ENCODE assay signal across 16 mouse cellular contexts in the genomic region with DNA sequence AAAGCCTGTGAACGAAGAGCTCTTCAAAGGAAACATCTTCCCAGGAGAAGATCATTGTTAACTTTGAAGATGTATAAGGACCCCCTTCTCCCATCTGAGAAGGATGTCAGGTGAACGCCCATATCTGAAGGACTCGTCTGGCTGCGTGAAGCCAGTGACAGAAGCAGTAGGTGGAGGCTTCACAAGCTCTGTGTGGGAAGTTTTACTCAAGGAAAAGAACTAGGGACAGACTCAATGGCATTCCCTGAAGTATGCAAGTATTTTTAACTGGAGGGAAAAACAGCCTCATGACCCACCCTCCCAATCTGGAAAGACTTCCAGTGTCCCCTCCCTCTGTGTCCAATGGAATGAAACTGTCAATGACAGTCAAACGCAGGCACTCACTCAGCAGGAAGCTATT.
DNase-seq lines count a peak whose midpoint lies in the region; ATAC-seq and TF ChIP-seq lines count a peak whose summit lies in the region.
"Had no signal": no experiment of that assay in that cellular context is flagged by ENCODE, and none has a peak within 500 bp of the region (broad histone marks: within the 10 kb centered on the region; RNA-seq: fewer than 3 reads in every experiment).

No protein-coding gene starts in this region.

- H3K27me3 ChIP-seq in forebrain, embryonic 13.5 days, result no peaks in the 10 kb centered on the region
- H3K27me3 ChIP-seq in forebrain, embryonic 11.5 days (ENCODE audit: control insufficient read depth, insufficient read depth, low read length), result no peaks in the 10 kb centered on the region
- no peaks in the 10 kb centered on the region for H3K27me3 ChIP-seq in midbrain, embryonic 13.5 days
- H3K27me3 ChIP-seq in midbrain, embryonic 10.5 days (ENCODE audit: low read depth, poor library complexity, severe bottlenecking), result no peaks in the 10 kb centered on the region
- no peaks in the 10 kb centered on the region for H3K27me3 ChIP-seq in forebrain, postnatal 0 days (ENCODE audit: insufficient read depth, low read length)
- H3K27me3 ChIP-seq: embryonic facial prominence, embryonic 12.5 days; heart, embryonic 15.5 days had no signal

- H3K9ac ChIP-seq in forebrain, embryonic 13.5 days, result no peak overlapping the region
- H3K9ac ChIP-seq in forebrain, embryonic 11.5 days (ENCODE audit: low read length), result no peak overlapping the region
- no peak overlapping the region for H3K9ac ChIP-seq in midbrain, embryonic 13.5 days (replicated peaks)
- no peak overlapping the region for H3K9ac ChIP-seq in forebrain, postnatal 0 days
- H3K9ac ChIP-seq: embryonic facial prominence, embryonic 12.5 days; heart, embryonic 15.5 days; hindbrain, embryonic 14.5 days had no signal

- no peaks in the 10 kb centered on the region for H3K36me3 ChIP-seq in forebrain, embryonic 13.5 days (ENCODE audit: poor library complexity, severe bottlenecking)
- no peaks in the 10 kb centered on the region for H3K36me3 ChIP-seq in forebrain, embryonic 11.5 days (ENCODE audit: control insufficient read depth, insufficient read depth, low read length)
- no peaks in the 10 kb centered on the region for H3K36me3 ChIP-seq in midbrain, embryonic 13.5 days
- H3K36me3 ChIP-seq in midbrain, embryonic 10.5 days, result 0 out of 2 replicates have a peak, but pooled peaks cover 2% of the 10 kb centered on the region
- no peaks in the 10 kb centered on the region for H3K36me3 ChIP-seq in forebrain, postnatal 0 days (ENCODE audit: insufficient read depth)
- H3K36me3 ChIP-seq: embryonic facial prominence, embryonic 12.5 days; heart, embryonic 15.5 days had no signal

- WGBS in forebrain, embryonic 13.5 days, result 62% methylated on average over 5 of the region's 5 CpGs
- 81% methylated on average over 5 of the region's 5 CpGs for WGBS in forebrain, embryonic 11.5 days
- WGBS in midbrain, embryonic 13.5 days, result 60% methylated on average over 5 of the region's 5 CpGs
- WGBS in midbrain, embryonic 10.5 days, result 86% methylated on average over 5 of the region's 5 CpGs
- WGBS in forebrain, postnatal 0 days, result 48% methylated on average over 5 of the region's 5 CpGs

- peaks cover 60% of the 10 kb centered on the region for H3K4me1 ChIP-seq in forebrain, embryonic 13.5 days
- peaks cover 19% of the 10 kb centered on the region for H3K4me1 ChIP-seq in forebrain, embryonic 11.5 days (replicated peaks; ENCODE audit: control insufficient read depth, insufficient read depth, low read length)
- peaks cover 50% of the 10 kb centered on the region for H3K4me1 ChIP-seq in midbrain, embryonic 13.5 days (replicated peaks)
- peaks cover 41% of the 10 kb centered on the region for H3K4me1 ChIP-seq in midbrain, embryonic 10.5 days
- H3K4me1 ChIP-seq in forebrain, postnatal 0 days (ENCODE audit: insufficient read depth), result peaks cover 12% of the 10 kb centered on the region

- 0 out of 2 replicates have a peak overlapping the region, but pooled peaks have one; percentile 27 for H3K27ac ChIP-seq in forebrain, embryonic 13.5 days
- H3K27ac ChIP-seq in forebrain, embryonic 11.5 days (ENCODE audit: low read depth, low read length), result no peak overlapping the region
- H3K27ac ChIP-seq in midbrain, embryonic 13.5 days, result peak overlapping the region; percentile 51; the same call in 1 of the 2 replicates
- H3K27ac ChIP-seq in midbrain, embryonic 10.5 days (replicated peaks), result no peak overlapping the region
- no peak overlapping the region for H3K27ac ChIP-seq in forebrain, postnatal 0 days (ENCODE audit: low read depth, low read length)
- H3K27ac ChIP-seq: heart, adult 2 months; heart, embryonic 15.5 days; hindbrain, embryonic 14.5 days had no signal

- no peak overlapping the region for H3K4me2 ChIP-seq in forebrain, embryonic 13.5 days
- no peak overlapping the region for H3K4me2 ChIP-seq in forebrain, embryonic 11.5 days (ENCODE audit: low read depth, low read length, severe bottlenecking)
- no peak overlapping the region for H3K4me2 ChIP-seq in midbrain, embryonic 13.5 days (replicated peaks)
- no peak overlapping the region for H3K4me2 ChIP-seq in forebrain, postnatal 0 days (ENCODE audit: low read depth)
- H3K4me2 ChIP-seq: embryonic facial prominence, embryonic 12.5 days; heart, embryonic 11.5 days; heart, embryonic 15.5 days; hindbrain, embryonic 14.5 days had no signal

- H3K4me3 ChIP-seq in forebrain, embryonic 13.5 days, result no peak overlapping the region
- H3K4me3 ChIP-seq in forebrain, embryonic 11.5 days (ENCODE audit: low read depth, low read length), result no peak overlapping the region
- no peak overlapping the region for H3K4me3 ChIP-seq in midbrain, embryonic 13.5 days (replicated peaks)
- H3K4me3 ChIP-seq in midbrain, embryonic 10.5 days, result no peak overlapping the region
- no peak overlapping the region for H3K4me3 ChIP-seq in forebrain, postnatal 0 days (ENCODE audit: low read depth, low read length)
- H3K4me3 ChIP-seq: embryonic facial prominence, embryonic 12.5 days; heart, adult 2 months; heart, embryonic 15.5 days had no signal

- no peak for TF ChIP-seq CTCF in brain, embryonic 14.5 days (IDR thresholded peaks at IDR 0.05; ENCODE audit: borderline replicate concordance, extremely low read depth, insufficient read depth, insufficient read length)
- TF ChIP-seq CTCF in forebrain, postnatal 0 days (IDR thresholded peaks at IDR 0.05; ENCODE audit: low read depth), result no peak

- no peaks in the 10 kb centered on the region for H3K9me3 ChIP-seq in forebrain, embryonic 13.5 days (replicated peaks)
- no peaks in the 10 kb centered on the region for H3K9me3 ChIP-seq in forebrain, embryonic 11.5 days (ENCODE audit: control insufficient read depth, low read length)
- H3K9me3 ChIP-seq in midbrain, embryonic 13.5 days, result no peaks in the 10 kb centered on the region
- H3K9me3 ChIP-seq in midbrain, embryonic 10.5 days (replicated peaks), result no peaks in the 10 kb centered on the region
- no peaks in the 10 kb centered on the region for H3K9me3 ChIP-seq in forebrain, postnatal 0 days (ENCODE audit: low read length)
- H3K9me3 ChIP-seq: embryonic facial prominence, embryonic 12.5 days; heart, embryonic 15.5 days had no signal

- DNase-seq in forebrain, embryonic 11.5 days (ENCODE audit: low spot score), result no peak
- no peak for DNase-seq in midbrain, embryonic 10.5 days (ENCODE audit: low spot score)
- DNase-seq in brain, embryonic 14.5 days (ENCODE audit: low read depth), result peak; percentile 39
- peak; percentile 28 for DNase-seq in forebrain, postnatal 0 days
- no peak for DNase-seq in cerebellum, postnatal 10 days
- DNase-seq: adrenal gland, postnatal 14 days; gastrocnemius, postnatal 10 days; heart, adult 2 months; kidney, adult 2 months had no signal

- no peak for TF ChIP-seq POLR2A in brain, embryonic 14.5 days (IDR thresholded peaks at IDR 0.05; ENCODE audit: borderline replicate concordance, extremely low read depth, insufficient read depth, insufficient read length, poor library complexity, severe bottlenecking)

- ATAC-seq in forebrain, embryonic 13.5 days, result no peak
- no peak for ATAC-seq in forebrain, embryonic 11.5 days (replicated peaks; ENCODE audit: low FRiP score)
- no peak for ATAC-seq in midbrain, embryonic 13.5 days
- no peak for ATAC-seq in forebrain, postnatal 0 days
- ATAC-seq: intestine, embryonic 16.5 days had no signal

Comparison
In these comparisons a context has a peak if more than half of its experiments do, and no peak if none do; other contexts are left out.
1. H3K27ac ChIP-seq: peak in forebrain, embryonic 13.5 days (single experiment) and midbrain, embryonic 13.5 days (single experiment); none in forebrain, embryonic 11.5 days (single experiment), midbrain, embryonic 10.5 days (single experiment) and forebrain, postnatal 0 days (single experiment).
2. DNase-seq: peak in brain, embryonic 14.5 days (single experiment) and forebrain, postnatal 0 days (single experiment); none in forebrain, embryonic 11.5 days (single experiment), midbrain, embryonic 10.5 days (single experiment) and cerebellum, postnatal 10 days (0 of 2).